Mouse (Mus musculus): ENCODE results near the gene Mark1. TPM values are rescaled to one million over a fixed set of nuclear protein-coding genes. Genes with fewer than 3 reads are reported as not detected.

Mark1 gene
- total and polyA plus RNA-seq, 2 experiments from 2014 or later = 1.2 to 10.5 TPM

DNA sequence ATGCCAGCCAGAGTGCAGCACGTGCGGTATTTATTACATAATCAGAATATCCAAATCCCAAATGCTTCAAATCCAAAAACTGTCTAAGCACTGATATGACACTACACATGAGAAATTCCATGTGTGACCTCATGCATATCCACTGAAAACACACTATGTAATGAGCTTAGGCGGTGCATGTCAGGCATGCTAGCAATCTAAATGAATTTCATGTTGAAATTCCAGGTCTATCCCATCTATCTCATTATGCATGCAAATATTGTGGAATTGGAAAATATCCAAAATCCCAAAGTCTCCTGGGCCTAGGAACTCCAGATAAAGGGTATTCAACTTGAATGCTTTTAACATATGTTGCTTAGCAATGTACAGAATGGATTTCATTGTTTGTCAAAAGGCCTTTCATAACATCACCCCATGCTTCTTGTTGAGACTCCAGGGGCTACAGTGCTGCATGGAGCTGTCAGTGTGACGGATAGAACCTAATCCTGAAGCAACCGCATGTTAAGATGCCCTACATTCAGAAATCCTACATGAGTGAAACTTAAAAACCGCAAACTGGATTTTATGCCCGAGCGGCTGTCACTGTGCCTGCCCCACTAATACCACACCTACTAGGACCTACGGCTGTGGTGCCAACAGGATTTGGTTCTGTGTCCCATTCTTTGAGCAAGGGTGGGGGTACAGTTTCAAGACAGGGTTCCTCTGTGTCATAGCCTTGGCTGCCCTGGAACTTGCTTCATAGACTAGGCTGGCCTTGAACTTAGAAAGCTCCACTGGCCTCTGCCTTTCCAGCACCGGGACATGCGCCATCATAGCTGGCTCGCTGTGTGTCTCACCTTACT is 93.2 kb downstream of the Mark1 start:
- ATAC-seq (ENCODE audit: insufficient read depth, low read depth) (no peak), DNase-seq (ENCODE audit: low spot score) (no peak)
- TF ChIP-seq EP300 (IDR thresholded peaks at IDR 0.05; ENCODE audit: low read depth) = no peak
- no peak for TF ChIP-seq CTCF (IDR thresholded peaks at IDR 0.05; ENCODE audit: low read depth)
- no peak overlapping the region for H3K27ac ChIP-seq (ENCODE audit: low read depth)
- no peak overlapping the region for H3K9ac ChIP-seq (replicated peaks; ENCODE audit: low read depth, low read length)
- H3K36me3 ChIP-seq (replicated peaks; ENCODE audit: control insufficient read depth, insufficient read depth, low read length) = peaks cover 5% of the 10 kb centered on the region; the same call in 1 of the 2 replicates
- no peaks in the 10 kb centered on the region for H3K4me1 ChIP-seq (ENCODE audit: control insufficient read depth, insufficient read depth)
- WGBS = 88% methylated on average over 12 of the region's 12 CpGs
- H3K9me3 ChIP-seq (replicated peaks; ENCODE audit: control insufficient read depth, low read length) = no peaks in the 10 kb centered on the region
- no peaks in the 10 kb centered on the region for H3K27me3 ChIP-seq (ENCODE audit: control insufficient read depth, insufficient read depth, low read length)
- no peak overlapping the region for H3K4me2 ChIP-seq (ENCODE audit: low read depth, low read length)
- H3K4me3 ChIP-seq (ENCODE audit: low read depth, low read length) = no peak overlapping the region

DNA sequence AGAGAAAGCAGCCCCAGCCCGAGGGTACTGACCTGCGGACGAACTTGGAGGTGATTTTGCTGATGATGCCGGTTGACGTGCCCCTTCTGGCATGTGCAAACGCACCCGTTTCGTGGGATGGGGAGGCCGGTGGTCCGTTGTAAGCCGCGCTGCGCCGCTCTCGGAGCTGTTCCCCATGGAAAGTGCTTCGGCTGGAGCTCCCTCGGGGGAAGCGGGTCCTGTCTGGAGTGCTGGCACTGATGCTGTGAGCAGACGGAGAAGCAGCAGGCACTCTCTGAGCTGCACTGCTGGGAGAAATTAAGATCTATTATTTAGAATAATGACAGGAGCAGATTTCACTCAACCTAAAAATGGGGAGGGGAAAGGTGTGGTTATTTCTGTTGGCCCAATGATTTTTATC is 94.0 kb downstream of the Mark1 start:
- Histone ChIP-seq H3K9ac (replicated peaks; ENCODE audit: low read depth, low read length) (no peak overlapping the region), H3K9me3 (replicated peaks; ENCODE audit: control insufficient read depth, low read length) (no peaks in the 10 kb centered on the region), H3K4me3 (ENCODE audit: low read depth, low read length) (no peak overlapping the region), H3K36me3 (replicated peaks; ENCODE audit: control insufficient read depth, insufficient read depth, low read length) (peaks cover 9% of the 10 kb centered on the region; the same call in 1 of the 2 replicates), H3K27me3 (ENCODE audit: control insufficient read depth, insufficient read depth, low read length) (no peaks in the 10 kb centered on the region), H3K27ac (ENCODE audit: low read depth) (no peak overlapping the region), H3K4me1 (ENCODE audit: control insufficient read depth, insufficient read depth) (no peaks in the 10 kb centered on the region), H3K4me2 (ENCODE audit: low read depth, low read length) (no peak overlapping the region)
- DNase-seq (ENCODE audit: low spot score) (no peak), ATAC-seq (ENCODE audit: insufficient read depth, low read depth) (no peak)
- 83% methylated on average over 19 of the region's 19 CpGs for WGBS
- TF ChIP-seq EP300 (IDR thresholded peaks at IDR 0.05; ENCODE audit: low read depth) = no peak
- no peak for TF ChIP-seq CTCF (IDR thresholded peaks at IDR 0.05; ENCODE audit: low read depth)

DNA sequence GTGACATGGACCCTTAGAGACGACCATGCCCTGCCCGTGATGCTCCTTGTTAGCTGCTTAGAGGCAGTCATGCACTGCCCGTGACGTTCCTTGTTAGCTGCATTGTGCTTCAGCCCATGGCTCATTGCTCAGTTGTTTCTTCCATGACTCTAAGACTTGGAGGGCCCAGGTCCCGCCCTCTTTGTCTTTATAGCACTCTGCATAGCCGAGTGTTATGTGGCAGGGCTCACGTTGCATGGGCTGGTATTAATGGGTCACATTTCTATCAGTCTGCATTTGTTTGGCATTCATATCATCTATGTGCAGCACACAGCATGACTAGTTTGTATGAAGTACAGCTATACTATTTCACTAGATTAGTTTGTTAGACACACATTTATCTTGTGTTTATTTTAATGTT is 95.7 kb downstream of the Mark1 start:
- Histone ChIP-seq H3K4me3 (ENCODE audit: low read depth, low read length) (no peak overlapping the region), H3K36me3 (replicated peaks; ENCODE audit: control insufficient read depth, insufficient read depth, low read length) (peaks cover 11% of the 10 kb centered on the region; the same call in 1 of the 2 replicates), H3K9me3 (replicated peaks; ENCODE audit: control insufficient read depth, low read length) (no peaks in the 10 kb centered on the region), H3K4me2 (ENCODE audit: low read depth, low read length) (no peak overlapping the region), H3K27ac (ENCODE audit: low read depth) (no peak overlapping the region), H3K4me1 (ENCODE audit: control insufficient read depth, insufficient read depth) (no peaks in the 10 kb centered on the region), H3K9ac (replicated peaks; ENCODE audit: low read depth, low read length) (no peak overlapping the region), H3K27me3 (ENCODE audit: control insufficient read depth, insufficient read depth, low read length) (no peaks in the 10 kb centered on the region)
- TF ChIP-seq CTCF (IDR thresholded peaks at IDR 0.05; ENCODE audit: low read depth) (no peak), EP300 (IDR thresholded peaks at IDR 0.05; ENCODE audit: low read depth) (no peak)
- 79% methylated on average over 7 of the region's 7 CpGs for WGBS
- ATAC-seq (ENCODE audit: insufficient read depth, low read depth) (no peak), DNase-seq (ENCODE audit: low spot score) (no peak)

DNA sequence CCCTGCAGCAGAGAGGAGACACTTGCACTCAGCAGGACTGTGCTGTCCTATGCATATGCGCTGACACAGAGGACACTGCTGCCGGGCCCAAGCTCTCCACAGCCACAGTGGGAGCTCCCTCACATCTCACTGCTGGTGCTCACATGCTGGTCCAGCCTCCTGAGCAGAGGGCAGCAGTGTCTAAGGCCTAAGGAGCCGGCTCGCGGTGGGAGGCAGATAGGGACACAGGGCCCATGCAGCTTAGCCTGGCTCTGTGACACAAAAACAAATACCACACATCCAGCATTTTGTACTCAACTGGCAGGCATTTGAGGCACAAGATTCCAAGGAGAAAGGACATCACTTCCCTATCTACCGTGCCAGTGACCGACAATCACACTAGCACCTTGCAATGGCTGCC is 96.5 kb downstream of the Mark1 start:
- no peak for DNase-seq (ENCODE audit: low spot score)
- H3K27me3 ChIP-seq (ENCODE audit: control insufficient read depth, insufficient read depth, low read length) = no peaks in the 10 kb centered on the region
- no peak overlapping the region for H3K27ac ChIP-seq (ENCODE audit: low read depth)
- H3K9ac ChIP-seq (replicated peaks; ENCODE audit: low read depth, low read length) = no peak overlapping the region
- TF ChIP-seq EP300 (IDR thresholded peaks at IDR 0.05; ENCODE audit: low read depth) (no peak), CTCF (IDR thresholded peaks at IDR 0.05; ENCODE audit: low read depth) (no peak)
- no peak overlapping the region for H3K4me3 ChIP-seq (ENCODE audit: low read depth, low read length)
- no peak overlapping the region for H3K4me2 ChIP-seq (ENCODE audit: low read depth, low read length)
- H3K4me1 ChIP-seq (ENCODE audit: control insufficient read depth, insufficient read depth) = no peaks in the 10 kb centered on the region
- WGBS = 76% methylated on average over 7 of the region's 7 CpGs
- H3K9me3 ChIP-seq (replicated peaks; ENCODE audit: control insufficient read depth, low read length) = no peaks in the 10 kb centered on the region
- peaks cover 11% of the 10 kb centered on the region; the same call in 1 of the 2 replicates for H3K36me3 ChIP-seq (replicated peaks; ENCODE audit: control insufficient read depth, insufficient read depth, low read length)
- ATAC-seq (ENCODE audit: insufficient read depth, low read depth) = no peak

DNA sequence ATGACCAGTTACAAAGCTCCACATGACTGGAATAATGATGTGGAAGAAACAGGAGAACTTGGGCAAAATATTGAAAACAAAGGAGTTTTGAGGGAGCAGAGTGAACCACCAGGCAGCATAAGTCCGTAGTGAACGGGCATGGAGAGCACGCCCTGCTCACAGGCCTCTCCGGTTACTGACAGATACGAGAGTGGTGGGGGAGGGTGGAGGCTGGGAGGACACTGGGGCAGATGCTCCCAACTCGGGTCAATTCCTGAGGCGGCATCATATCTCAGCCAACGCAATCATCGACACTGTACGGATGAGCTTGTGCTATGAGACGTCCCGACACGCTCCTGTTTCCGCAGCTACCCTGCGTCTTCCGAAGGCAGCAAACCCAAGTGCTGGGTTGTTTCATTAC is 102.0 kb downstream of the Mark1 start:
- ATAC-seq (ENCODE audit: insufficient read depth, low read depth) (no peak), DNase-seq (ENCODE audit: low spot score) (no peak)
- no peak overlapping the region for H3K9ac ChIP-seq (replicated peaks; ENCODE audit: low read depth, low read length)
- no peak for TF ChIP-seq EP300 (IDR thresholded peaks at IDR 0.05; ENCODE audit: low read depth)
- TF ChIP-seq CTCF (IDR thresholded peaks at IDR 0.05; ENCODE audit: low read depth) = no peak
- no peaks in the 10 kb centered on the region for H3K9me3 ChIP-seq (replicated peaks; ENCODE audit: control insufficient read depth, low read length)
- H3K4me2 ChIP-seq (ENCODE audit: low read depth, low read length) = no peak overlapping the region
- WGBS = 65% methylated on average over 16 of the region's 16 CpGs
- no peaks in the 10 kb centered on the region for H3K27me3 ChIP-seq (ENCODE audit: control insufficient read depth, insufficient read depth, low read length)
- H3K36me3 ChIP-seq (replicated peaks; ENCODE audit: control insufficient read depth, insufficient read depth, low read length) = peaks cover 7% of the 10 kb centered on the region; the same call in 1 of the 2 replicates
- H3K27ac ChIP-seq (ENCODE audit: low read depth) = no peak overlapping the region
- H3K4me1 ChIP-seq (ENCODE audit: control insufficient read depth, insufficient read depth) = no peaks in the 10 kb centered on the region
- no peak overlapping the region for H3K4me3 ChIP-seq (ENCODE audit: low read depth, low read length)
